Mouse (Mus musculus) layer of hippocampus, postnatal 10 days (tissue): ENCODE measurements around the gene Sntg2. TPM values are rescaled to one million over a fixed set of nuclear protein-coding genes. Genes with fewer than 3 reads are reported as not detected.

Source experiments
- DNase-seq, 2 experiments: peaks; one replicate each; pipeline ENCODE4 v3.0.0; 2021; ENCODE audit warnings: low spot score in 2 of 2
- total RNA-seq, 2 experiments: library from RNA; stranded (reverse); gene quantifications; 2 replicates each; pipeline ENCODE4 v1.2.3; 2021

The Sntg2 gene
- total RNA-seq, 2 experiments from 2014 or later = 6.4 to 6.6 TPM

GRCm38 (mm10) chr12:30208527-30208926, 164.6 kb downstream of the Sntg2 start:
- DNase-seq = no peak

- no peak for DNase-seq
Measured at GRCm38 (mm10) chr12:30208087-30208486, 165.1 kb downstream of the Sntg2 start.

DNA sequence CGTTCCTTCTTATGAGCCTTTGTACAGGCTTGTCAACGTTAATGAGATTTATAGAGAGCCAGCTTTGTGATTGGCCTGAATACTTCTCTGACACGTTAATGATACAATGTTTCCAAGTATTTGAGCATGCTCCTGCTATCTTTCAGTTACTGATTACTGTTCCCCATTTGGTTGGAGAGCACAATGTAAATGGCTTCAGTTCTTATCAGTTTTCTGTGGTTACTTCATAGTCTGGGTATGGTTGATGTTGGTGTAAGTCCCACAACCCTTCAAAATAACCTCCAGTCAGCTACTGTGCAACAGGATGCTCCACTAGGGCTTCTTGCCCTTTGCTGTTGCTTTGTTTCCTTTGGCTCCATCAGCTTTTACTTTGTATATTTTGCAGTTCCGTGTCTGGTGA, 168.7 kb downstream of the Sntg2 start:
- DNase-seq = no peak

DNA sequence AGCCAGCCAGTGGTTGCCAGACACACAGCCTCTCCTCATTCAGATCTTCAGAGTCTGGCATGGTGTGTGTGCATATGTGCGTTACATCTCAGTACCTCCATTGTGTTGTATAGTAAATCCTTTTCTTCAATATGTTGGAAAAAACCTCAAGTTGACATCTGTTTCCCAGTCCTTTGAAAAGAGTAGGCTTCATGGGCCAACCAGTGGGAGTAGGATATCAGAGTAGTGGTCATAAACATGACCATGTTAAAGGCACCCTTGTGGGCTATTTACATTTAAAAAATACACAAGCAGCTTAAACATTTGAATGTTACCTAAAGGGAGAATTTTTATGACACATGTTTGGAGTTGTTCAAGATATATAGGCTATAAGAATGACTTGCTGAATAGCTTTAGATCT, 170.4 kb downstream of the Sntg2 start:
- no peak for DNase-seq

DNA sequence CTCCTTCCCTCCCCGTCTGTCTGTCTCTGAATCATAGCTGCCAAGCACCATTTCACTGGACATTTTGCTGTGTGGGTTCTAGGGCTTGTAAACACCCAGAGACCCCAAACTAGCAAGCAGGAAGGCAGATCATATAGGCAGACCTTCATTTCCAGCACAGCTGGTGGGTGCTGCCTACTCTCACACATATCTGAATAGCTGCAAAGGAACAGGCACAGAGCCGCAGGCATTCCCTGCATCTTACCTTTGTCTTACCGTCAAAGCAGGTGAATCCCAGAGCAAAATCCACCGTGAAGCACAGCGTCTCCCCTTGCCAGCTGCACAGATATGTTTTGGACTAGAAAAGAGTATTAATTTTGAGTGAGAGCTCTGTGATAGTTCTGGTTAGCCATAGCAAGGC, 172.1 kb downstream of the Sntg2 start:
- no peak for DNase-seq

DNA sequence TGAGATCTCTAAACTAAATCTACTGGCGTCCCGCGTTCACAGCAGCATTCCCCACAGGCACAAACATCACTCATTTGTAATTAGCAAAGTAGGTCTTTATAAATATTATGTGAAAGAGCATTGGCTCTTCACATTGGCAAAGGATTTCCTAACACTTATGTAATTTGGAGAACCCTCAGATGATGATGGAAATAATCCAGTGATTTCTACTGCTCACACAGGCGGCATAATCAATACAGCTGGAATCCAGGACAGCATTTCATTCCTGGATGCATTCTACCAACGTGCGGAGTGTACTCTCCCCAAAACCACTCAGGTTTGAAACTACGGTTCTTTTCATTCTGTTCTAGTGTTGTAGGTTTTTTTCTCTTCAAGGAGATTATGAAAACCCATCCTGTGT, 172.6 kb downstream of the Sntg2 start:
- no peak for DNase-seq

GRCm38 (mm10) chr12:30199735-30200134, 173.4 kb downstream of the Sntg2 start:
- peak; percentile 33 to 58 for DNase-seq

DNA sequence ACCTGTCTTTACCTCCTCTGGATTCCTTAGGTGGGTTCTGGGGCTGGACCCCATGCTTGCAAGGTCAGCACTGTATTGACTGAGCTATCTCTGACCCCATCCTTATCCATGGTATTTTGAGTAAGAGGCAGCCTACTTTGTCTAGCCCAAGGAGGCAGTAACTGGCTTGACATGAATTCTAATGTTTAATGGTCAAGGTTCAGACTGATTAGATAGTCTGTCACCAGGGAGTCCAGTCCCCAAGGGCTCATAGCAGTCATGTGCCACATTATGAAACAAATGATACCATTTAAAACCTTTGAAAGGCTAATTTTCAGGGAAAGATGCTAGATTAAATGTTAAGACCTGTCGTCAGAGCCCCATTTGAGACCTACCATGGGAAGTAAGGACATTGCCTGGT, 174.9 kb downstream of the Sntg2 start:
- DNase-seq = no peak

DNA sequence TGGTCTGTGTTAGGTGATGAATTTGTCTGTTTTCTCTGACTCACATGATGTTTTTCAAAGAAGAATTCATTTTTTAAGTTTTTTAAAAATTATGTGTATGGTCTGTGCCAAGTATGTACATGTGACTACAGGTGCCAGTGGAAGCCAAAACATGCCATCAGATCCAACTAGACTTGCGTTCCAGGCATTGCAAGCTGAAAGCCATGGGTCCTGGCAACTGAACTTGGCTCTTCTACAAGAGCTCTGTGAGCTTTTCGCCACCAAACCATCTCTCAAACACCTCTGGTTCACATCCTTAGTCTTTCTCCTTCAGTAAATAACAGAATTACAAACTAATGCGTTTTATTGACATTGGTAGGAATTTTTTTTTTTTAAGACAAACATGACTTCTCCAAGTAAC, 191.5 kb downstream of the Sntg2 start:
- no peak for DNase-seq

DNA sequence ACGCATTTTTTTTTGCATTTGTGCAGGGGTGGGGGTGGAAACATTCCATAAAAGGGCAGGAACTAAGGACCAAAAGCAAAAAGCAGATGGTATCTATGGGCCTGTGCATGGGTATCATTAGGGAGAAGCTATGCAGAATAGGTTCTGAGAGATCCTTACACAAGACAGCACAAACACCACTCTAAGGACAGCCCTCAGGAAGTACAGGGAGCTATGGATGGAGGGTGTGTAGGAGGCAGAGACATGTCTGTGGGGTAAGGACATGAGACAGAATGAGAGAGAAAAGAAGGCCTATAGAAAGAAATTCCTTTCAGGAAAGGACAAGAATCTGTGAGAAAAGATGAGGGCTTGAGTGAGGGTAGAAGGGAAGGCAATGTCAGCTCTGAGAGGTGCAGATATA, 193.6 kb downstream of the Sntg2 start:
- DNase-seq = no peak

DNA sequence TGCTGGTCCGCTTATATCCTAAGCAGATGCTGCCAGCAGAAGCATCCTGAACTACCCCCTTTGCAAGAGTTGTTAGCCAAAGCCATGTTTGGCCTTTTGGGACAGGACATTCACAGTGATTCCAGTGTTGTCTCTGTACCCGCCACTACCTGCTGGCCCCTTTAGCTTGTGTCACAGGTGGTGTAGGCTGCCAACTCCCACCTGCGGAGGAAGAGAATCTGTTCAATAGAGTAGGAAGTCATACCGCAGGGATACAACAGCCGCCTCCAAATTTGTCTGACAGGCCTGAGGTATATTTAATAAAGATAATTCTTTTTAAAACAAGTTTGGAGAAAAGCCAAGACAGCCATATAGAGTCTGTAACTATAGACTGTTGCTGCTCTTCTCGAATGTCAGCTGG, 195.2 kb downstream of the Sntg2 start:
- no peak for DNase-seq

- DNase-seq = no peak
Measured at GRCm38 (mm10) chr12:30177529-30177928, 195.6 kb downstream of the Sntg2 start.

- DNase-seq = no peak
Measured at GRCm38 (mm10) chr12:30168491-30168890, 204.7 kb downstream of the Sntg2 start.

DNA sequence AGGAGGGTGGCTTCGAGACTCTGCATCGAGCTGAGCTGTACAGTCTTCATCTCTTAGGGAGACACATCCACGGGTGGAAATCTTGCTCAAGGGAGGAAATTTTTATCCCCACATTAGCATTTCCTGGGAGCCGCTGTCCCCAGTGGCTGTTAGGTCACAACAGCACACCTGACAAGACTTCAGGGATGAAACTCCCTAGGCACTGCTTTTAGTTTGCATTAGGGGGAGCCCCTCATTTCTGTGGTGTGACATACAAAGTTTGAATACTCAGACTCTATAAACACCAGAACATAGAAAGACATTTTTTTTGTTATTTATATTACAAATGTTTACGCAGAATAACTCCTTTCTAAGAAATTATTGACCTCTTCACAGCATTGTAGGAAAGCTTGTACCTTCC, 208.6 kb downstream of the Sntg2 start:
- DNase-seq = no peak

GRCm38 (mm10) chr12:30164005-30164404, 209.2 kb downstream of the Sntg2 start:
- DNase-seq = no peak

- DNase-seq = no peak
Measured at GRCm38 (mm10) chr12:30161731-30162406, 211.3 kb downstream of the Sntg2 start.

DNA sequence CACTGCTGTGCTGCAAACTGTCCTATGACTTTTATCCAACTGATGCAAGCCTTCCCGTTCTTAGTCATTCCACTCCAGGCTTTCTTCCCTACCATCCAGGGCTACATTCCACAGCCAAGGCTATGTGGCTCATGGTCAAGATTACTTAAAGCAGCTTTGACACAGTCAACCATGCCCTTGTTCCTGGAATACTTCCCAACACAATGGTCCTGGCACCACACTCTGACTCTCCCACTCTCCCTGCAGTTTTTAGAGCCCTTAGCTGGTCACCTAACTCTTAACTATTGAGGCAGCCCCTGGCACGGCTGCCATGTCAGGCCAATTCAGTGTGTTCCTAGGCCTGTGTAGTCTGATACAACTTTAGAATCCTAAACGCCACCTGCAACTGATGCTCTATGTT, 212.7 kb downstream of the Sntg2 start:
- DNase-seq = peak in 1 of 2 experiments; percentile 17

DNA sequence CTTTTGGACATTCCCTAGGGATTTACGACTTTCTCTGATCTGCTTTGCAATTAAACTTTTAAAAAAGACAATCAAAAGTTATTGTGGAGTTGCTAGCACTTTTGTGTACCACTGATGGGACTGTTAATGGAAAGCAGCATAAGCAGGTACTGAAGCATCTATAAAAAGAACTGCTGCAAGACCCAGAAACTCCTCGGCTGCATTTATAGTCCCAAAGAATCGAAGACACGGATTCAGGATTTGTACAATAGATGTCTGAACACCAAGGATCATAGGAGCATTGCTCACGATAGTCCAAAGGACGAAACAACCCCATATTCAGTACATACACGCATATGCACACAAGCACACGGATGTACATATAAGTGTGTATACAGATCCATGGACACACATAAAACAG, 213.4 kb downstream of the Sntg2 start:
- no peak for DNase-seq

DNA sequence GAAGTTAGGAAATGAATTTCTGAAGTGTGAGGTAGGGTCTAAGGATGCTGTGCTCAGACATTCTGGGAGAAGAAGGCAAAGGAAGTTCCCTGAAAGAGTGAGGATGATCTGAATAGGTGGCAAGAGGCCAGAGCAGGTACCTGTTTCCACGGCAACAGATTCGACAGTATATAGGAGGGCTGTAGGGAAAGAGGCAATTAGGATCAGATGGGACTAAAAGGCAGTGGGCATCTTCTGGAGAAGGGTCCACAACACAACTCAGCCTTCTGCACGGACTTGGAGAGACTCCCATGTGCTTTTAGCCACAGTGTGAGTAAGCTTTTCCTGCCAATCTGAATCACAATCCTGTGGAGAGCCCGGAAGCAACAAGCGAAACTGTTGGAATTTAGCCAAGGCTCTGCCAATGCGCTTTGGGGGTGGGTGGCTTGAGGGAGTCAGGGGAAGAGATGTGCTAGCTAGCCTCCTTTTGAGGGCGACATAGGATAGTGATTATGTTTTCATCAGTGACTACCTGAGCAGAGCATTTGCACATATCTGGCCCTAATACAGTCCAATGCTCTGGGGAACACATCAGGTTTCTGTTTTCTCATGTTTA, 219.0 kb downstream of the Sntg2 start:
- DNase-seq = no peak

GRCm38 (mm10) chr12:30142085-30142484, 231.1 kb downstream of the Sntg2 start:
- DNase-seq = peak; percentile 27 to 38

GRCm38 (mm10) chr12:30132524-30132923, 240.7 kb downstream of the Sntg2 start, which contains the start of gene Tpo:
Gene Tpo, minus strand, starts transcription at chr12:30132624.
- no peak for DNase-seq

DNA sequence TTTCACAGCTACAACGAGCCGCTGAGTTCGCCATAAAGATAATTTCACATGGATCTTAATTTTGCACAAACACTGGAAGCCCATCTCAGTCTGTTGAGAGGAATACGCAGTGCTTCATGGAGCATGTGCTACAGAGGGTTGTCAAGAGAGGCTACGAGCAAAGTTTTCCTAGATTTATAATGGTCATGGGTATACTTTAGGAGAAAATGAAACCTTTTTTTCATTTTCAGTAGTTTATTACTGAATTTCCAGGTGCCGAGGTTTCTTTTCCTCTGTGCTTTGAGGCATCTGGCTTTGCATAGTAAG, 243.8 kb downstream of the Sntg2 start:
- no peak for DNase-seq
